Mouse (Mus musculus): ENCODE data around the gene Gaa.

DNA sequence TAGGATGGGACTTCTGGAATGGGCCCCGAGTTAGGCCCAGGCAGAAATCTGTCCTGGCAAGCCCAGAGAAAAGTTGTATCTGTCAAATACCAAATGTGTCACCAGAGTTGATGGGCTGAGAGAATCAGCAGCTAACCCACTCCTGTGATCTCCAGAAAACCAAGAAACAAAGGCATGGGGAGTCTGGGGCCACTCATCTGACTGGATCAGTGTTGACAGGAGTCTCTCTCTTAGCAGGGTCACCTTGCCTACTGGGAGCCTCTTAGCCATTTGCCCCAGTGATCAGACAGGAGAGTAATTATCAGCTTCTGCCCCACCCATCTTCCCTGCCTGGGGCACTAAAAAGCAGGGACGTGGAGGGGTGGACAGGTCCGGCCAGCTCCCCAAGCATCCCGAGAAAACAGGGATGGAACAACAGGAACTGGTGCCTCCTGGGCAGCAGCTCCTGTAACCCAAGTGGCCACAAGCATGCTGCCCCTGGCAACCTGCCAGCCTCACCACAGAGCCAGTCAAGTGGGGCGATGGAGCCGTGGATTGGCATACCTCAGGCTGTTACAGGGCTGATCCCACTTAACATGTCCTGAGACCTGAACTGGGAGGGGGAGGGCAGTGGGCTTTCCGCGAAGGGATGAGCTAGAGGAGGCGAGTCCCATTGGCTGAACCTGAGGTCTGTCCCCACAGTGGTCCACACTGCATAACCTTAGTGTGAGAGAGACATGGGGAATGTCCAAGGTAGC is 18.3 kb downstream of the Gaa start:
- TF ChIP-seq CTCF (IDR thresholded peaks at IDR 0.05; ENCODE audit: control insufficient read depth, insufficient read depth, insufficient read length): no peak
- TF ChIP-seq MYOD1 (IDR thresholded peaks at IDR 0.05; ENCODE audit: control insufficient read depth, insufficient read length, low read depth): no peak
- TF ChIP-seq USF1 (IDR thresholded peaks at IDR 0.05; ENCODE audit: low read depth): no peak
- TF ChIP-seq MAX (IDR thresholded peaks at IDR 0.05): no peak
- TF ChIP-seq MYOG (IDR thresholded peaks at IDR 0.05; ENCODE audit: control insufficient read depth, extremely low read depth, insufficient read length): no peak
